Mouse (Mus musculus): ENCODE measurements around the gene Fbxo28. TPM values are rescaled to one million over a fixed set of nuclear protein-coding genes. Genes with fewer than 3 reads are reported as not detected.

The Fbxo28 gene
- polyA plus RNA-seq, 1 experiment from 2014 or later: 33.0 TPM

Other genes with a start within 250 kb of the Fbxo28 start
- gene Srp9, start 216.9 kb downstream of the Fbxo28 start, polyA plus RNA-seq (2014; fragmentation: Nextera tagmentation; extraction: Ambion mirVana): 151 and 157 TPM in 2 replicates
- not detected in 2 replicates for gene Vmn1r1, start 177.1 kb downstream of the Fbxo28 start, polyA plus RNA-seq (2014; fragmentation: Nextera tagmentation; extraction: Ambion mirVana)
- 68.8 and 68.9 TPM in 2 replicates for gene Degs1, start 58.8 kb downstream of the Fbxo28 start, polyA plus RNA-seq (2014; fragmentation: Nextera tagmentation; extraction: Ambion mirVana)
- gene Trp53bp2, start 67.5 kb upstream of the Fbxo28 start, polyA plus RNA-seq (2014; fragmentation: Nextera tagmentation; extraction: Ambion mirVana): 35.4 and 40.1 TPM in 2 replicates
- gene Capn2, start 176.0 kb upstream of the Fbxo28 start, polyA plus RNA-seq (2014; fragmentation: Nextera tagmentation; extraction: Ambion mirVana): 81.8 and 90.8 TPM in 2 replicates
- not detected in 2 replicates for gene Capn8, start 223.4 kb upstream of the Fbxo28 start, polyA plus RNA-seq (2014; fragmentation: Nextera tagmentation; extraction: Ambion mirVana)

Data from neural tube, embryonic 11.5 days (tissue).